Mouse (Mus musculus) stomach, postnatal 0 days (tissue): Measurements from ENCODE around the gene Nynrin.

Experiments
- CTCF ChIP-seq: IDR thresholded peaks from 2 replicates; pipeline ENCODE4 v1.5.1; 2016; ENCODE audit warnings: antibody characterized with exemption, low read depth, mild to moderate bottlenecking, moderate library complexity
- EP300 ChIP-seq: optimal IDR thresholded peaks from 2 replicates; pipeline ENCODE3; 2016; ENCODE audit warnings: antibody characterized with exemption

- TF ChIP-seq CTCF (peak; percentile 43), EP300 (no peak)
Observed at GRCm38 (mm10) chr14:55825216-55826051, 28.4 kb upstream of the Nynrin start.
